Mouse (Mus musculus) intestine, embryonic 16.5 days (tissue): Measurements from ENCODE around the gene Tlx2. TPM values are rescaled to one million over a fixed set of nuclear protein-coding genes. Genes with fewer than 3 reads are reported as not detected.
A peak's percentile ranks its signal among the peaks of the same experiment; 100 is the strongest.

Experiments
- ATAC-seq: fragments of 200-750 bp; cut with Nextera tagmentation; 2 replicates; pipeline ENCODE4 v1.8.0; 2017; ENCODE audit warnings: moderate TSS enrichment, moderate library complexity
- H3K27ac ChIP-seq: fragments of 300-500 bp; sonication (generic); 2 replicates; pipeline ENCODE4 v1.5.1; 2014; ENCODE audit warnings: mild to moderate bottlenecking, low read length
- H3K27me3 ChIP-seq: fragments of 300-500 bp; sonication (generic); replicated peaks from 2 replicates; pipeline ENCODE4 v1.6.1; 2014; ENCODE audit warnings: low read length, control low read depth, mixed read lengths; ENCODE audit not compliant: control insufficient read depth, insufficient read depth
- H3K36me3 ChIP-seq: fragments of 300-500 bp; sonication (generic); 2 replicates; pipeline ENCODE4 v1.6.1; 2014; ENCODE audit warnings: low read length, control low read depth; ENCODE audit not compliant: control insufficient read depth, insufficient read depth
- H3K4me1 ChIP-seq: fragments of 300-500 bp; sonication (generic); 2 replicates; pipeline ENCODE4 v1.6.1; 2014; ENCODE audit warnings: low read length, control low read depth, mixed read lengths; ENCODE audit not compliant: control insufficient read depth, insufficient read depth
- H3K4me2 ChIP-seq: fragments of 300-500 bp; sonication (generic); 2 replicates; pipeline ENCODE4 v1.6.1; 2014; ENCODE audit warnings: low read depth, low read length, control low read depth
- H3K4me3 ChIP-seq: fragments of 300-500 bp; sonication (generic); 2 replicates; pipeline ENCODE4 v1.5.1; 2014; ENCODE audit warnings: mild to moderate bottlenecking, low read length
- H3K9ac ChIP-seq: fragments of 300-500 bp; sonication (generic); 2 replicates; pipeline ENCODE4 v1.6.1; 2014; ENCODE audit warnings: low read depth, low read length
- H3K9me3 ChIP-seq: fragments of 300-500 bp; sonication (generic); 2 replicates; pipeline ENCODE4 v1.6.1; 2016; ENCODE audit warnings: low read length, control low read depth; ENCODE audit not compliant: control insufficient read depth
- WGBS: fragments of 180-500 bp; shearing (Covaris S2); extraction: QIAGEN DNeasy Blood & Tissue Kit; methylation state at CpG from one replicate; pipeline ENCODE4 v1.1.7; 2014; 5-methylcytosine and 5-hydroxymethylcytosine counted together
- polyA plus RNA-seq: library from polyadenylated mRNA; unstranded; fragments of >200 nt; fragmentation: Nextera tagmentation; extraction: Ambion mirVana; gene quantifications from 2 replicates; pipeline ENCODE4 v1.2.1, GENCODE M21; 2015

Tlx2 gene
- polyA plus RNA-seq, 1 experiment from 2014 or later: 9.3 TPM

DNA sequence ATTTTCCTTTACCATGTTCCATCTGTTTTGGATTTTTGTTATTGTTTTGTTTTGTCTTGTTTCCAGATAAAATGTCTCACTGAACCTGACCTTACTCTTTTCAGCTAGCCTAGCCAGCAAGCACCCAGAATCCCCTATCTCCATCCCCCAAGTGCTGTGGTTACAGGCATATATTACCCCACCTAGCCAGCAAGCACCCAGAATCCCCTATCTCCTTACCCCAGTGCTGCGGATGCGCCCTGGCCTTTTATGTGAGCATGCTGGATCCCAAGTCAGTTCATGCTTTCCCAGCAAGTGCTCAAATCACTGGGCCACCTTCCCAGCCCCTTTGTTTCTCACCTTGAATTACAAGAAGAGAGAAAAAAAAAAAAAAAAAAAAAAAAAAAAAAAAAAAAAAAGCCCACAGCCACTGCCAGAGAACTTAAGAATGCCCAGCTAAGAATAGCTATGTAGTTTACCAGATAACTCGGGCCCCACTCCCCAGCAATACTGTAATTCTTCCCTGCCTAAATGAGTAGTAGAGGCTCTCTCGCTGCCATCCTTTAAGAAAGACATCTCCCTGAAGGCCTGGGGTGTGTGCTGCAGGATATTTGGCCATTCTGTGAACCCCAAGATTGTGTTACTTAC lies 41.5 kb upstream of the Tlx2 start:
- ATAC-seq: no peak
- 93% methylated on average over 4 of the region's 4 CpGs for WGBS
- H3K9ac ChIP-seq: no peak overlapping the region

DNA sequence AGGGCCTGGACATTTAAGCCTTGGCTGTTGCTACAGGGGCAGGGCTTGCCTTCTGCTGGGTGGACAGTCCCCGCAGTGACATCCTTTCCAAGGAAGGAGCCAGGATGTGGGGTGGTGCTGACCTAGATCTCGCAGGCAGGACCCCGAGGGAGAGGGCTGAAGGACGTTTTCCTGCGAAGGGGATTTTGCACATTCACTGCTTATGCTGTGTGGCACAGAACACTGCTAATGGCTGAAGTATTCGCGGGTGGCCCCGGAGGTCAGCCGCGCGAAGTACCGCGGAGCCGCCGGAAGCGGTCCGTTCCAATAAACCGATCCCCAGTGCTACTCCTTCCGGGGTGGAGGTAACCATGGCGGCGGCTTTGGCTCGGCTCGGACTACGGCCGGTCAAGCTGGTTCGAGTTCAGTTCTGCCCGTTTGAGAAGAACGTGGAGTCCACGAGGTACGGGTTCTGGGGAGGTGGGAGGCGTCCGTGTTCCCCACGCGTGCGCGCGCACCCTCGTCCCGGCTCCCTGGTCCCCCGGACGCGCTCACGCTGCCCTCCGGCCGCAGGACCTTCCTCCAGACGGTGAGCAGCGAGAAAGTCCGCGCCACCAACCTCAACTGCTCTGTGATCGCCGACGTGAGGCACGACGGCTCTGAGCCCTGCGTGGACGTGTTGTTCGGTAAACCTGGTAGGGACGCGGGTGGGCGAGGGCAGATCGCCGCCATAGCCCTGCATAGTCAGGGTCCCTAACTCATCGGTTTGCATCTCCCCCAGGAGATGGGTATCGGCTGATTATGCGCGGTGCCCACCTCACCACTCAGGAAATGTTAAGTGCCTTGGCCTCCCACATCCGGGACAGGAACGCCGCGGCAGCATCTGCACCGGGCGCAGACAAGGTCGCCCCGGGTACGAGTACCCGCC lies 38.9 kb upstream of the Tlx2 start, which contains the start of gene Mrpl53:
Mrpl53 (plus strand) TSS at position 279 of the 907 bp plus-strand sequence.
- ATAC-seq: peak; percentile 90
- H3K9me3 ChIP-seq: no peaks in the 10 kb centered on the region
- H3K4me3 ChIP-seq: peak within 1 kb of the TSS; percentile 95
- WGBS: under 1% methylated on average over 76 of the region's 76 CpGs
- H3K9ac ChIP-seq: peak within 1 kb of the TSS; percentile 97
- H3K4me1 ChIP-seq: peaks cover 16% of the 10 kb centered on the region
- H3K4me2 ChIP-seq: peak within 1 kb of the TSS; percentile 78
- peak within 1 kb of the TSS; percentile 85 for H3K27ac ChIP-seq
- no peaks in the 10 kb centered on the region for H3K27me3 ChIP-seq
- no peaks in the 10 kb centered on the region for H3K36me3 ChIP-seq

More for the DNA sequence above, 41.5 kb upstream of the Tlx2 start:
- Histone ChIP-seq H3K4me2 (no peak overlapping the region), H3K27ac (no peak overlapping the region), H3K4me3 (no peak overlapping the region), H3K9me3 (no peaks in the 10 kb centered on the region), H3K36me3 (no peaks in the 10 kb centered on the region), H3K4me1 (peaks cover 29% of the 10 kb centered on the region), H3K27me3 (no peaks in the 10 kb centered on the region)

DNA sequence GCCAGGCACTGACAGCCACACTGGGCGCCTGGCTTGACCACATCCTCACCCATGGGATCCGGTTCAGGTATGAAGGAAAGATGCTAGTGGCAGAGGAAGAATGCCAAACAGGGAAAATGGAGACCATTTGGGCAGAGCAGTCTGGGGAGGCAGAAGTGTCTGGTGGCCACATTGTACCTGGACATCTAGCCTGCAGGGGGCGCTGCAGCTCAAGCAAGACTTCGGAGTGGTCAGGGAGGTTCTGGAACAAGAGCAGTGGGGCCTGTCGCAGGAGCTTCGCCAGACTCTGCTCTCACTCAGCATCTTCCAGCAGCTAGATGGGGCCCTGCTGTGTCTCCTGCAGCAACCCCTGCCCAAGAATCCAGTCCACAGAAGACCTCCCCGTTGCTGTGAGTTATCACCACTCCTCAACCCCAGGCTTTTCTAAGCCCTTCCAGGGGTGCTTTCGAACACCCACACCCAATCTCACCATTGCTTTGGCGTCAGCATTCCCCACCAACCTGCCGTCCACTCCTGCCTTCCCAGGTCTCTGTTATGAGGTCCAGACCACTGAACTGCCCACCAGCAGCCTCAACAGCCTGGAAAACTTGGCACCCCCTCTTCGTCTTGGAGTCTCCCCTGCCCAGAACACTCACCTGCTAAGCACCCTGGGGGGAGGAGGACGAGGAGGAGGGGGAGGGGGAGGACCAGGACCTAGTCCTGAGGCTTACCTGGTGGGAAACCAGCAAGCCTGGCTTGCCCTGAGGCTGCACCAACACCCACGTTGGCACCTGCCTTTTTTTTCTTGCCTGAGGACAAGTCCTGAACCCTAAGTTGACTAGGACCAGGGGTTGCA lies 37.7 kb upstream of the Tlx2 start:
- H3K4me2 ChIP-seq: peak overlapping the region; percentile 78
- peak; percentile 7; the same call in 1 of the 2 replicates for ATAC-seq
- no peaks in the 10 kb centered on the region for H3K9me3 ChIP-seq
- H3K27ac ChIP-seq: no peak overlapping the region
- 38% methylated on average over 13 of the region's 13 CpGs for WGBS
- no peaks in the 10 kb centered on the region for H3K27me3 ChIP-seq
- 0 out of 2 replicates have a peak overlapping the region, but pooled peaks have one; percentile 97 for H3K9ac ChIP-seq
- no peaks in the 10 kb centered on the region for H3K36me3 ChIP-seq
- peaks cover 25% of the 10 kb centered on the region for H3K4me1 ChIP-seq
- H3K4me3 ChIP-seq: peak overlapping the region; percentile 95

GRCm38 (mm10) chr6:83104158-83104557 lies 34.1 kb upstream of the Tlx2 start:
- H3K4me1 ChIP-seq: peaks cover 27% of the 10 kb centered on the region
- no peak overlapping the region for H3K27ac ChIP-seq
- H3K9ac ChIP-seq: no peak overlapping the region
- 74% methylated on average over 4 of the region's 4 CpGs for WGBS
- no peaks in the 10 kb centered on the region for H3K9me3 ChIP-seq
- H3K4me2 ChIP-seq: no peak overlapping the region
- H3K36me3 ChIP-seq: no peaks in the 10 kb centered on the region
- H3K27me3 ChIP-seq: no peaks in the 10 kb centered on the region
- ATAC-seq: no peak
- no peak overlapping the region for H3K4me3 ChIP-seq

- Histone ChIP-seq H3K4me2 (peak overlapping the region; percentile 97), H3K36me3 (no peaks in the 10 kb centered on the region), H3K9me3 (no peaks in the 10 kb centered on the region), H3K9ac (peak overlapping the region; percentile 88), H3K27me3 (no peaks in the 10 kb centered on the region), H3K4me1 (peaks cover 25% of the 10 kb centered on the region), H3K27ac (0 out of 2 replicates have a peak overlapping the region, but pooled peaks have one; percentile 28), H3K4me3 (peak overlapping the region; percentile 80; the same call in 1 of the 2 replicates)
- WGBS: 53% methylated on average over 11 of the region's 11 CpGs
- ATAC-seq: 0 out of 2 replicates have a peak, but pooled peaks have one; percentile 24
Measured at GRCm38 (mm10) chr6:83103130-83103650, 33.1 kb upstream of the Tlx2 start.

DNA sequence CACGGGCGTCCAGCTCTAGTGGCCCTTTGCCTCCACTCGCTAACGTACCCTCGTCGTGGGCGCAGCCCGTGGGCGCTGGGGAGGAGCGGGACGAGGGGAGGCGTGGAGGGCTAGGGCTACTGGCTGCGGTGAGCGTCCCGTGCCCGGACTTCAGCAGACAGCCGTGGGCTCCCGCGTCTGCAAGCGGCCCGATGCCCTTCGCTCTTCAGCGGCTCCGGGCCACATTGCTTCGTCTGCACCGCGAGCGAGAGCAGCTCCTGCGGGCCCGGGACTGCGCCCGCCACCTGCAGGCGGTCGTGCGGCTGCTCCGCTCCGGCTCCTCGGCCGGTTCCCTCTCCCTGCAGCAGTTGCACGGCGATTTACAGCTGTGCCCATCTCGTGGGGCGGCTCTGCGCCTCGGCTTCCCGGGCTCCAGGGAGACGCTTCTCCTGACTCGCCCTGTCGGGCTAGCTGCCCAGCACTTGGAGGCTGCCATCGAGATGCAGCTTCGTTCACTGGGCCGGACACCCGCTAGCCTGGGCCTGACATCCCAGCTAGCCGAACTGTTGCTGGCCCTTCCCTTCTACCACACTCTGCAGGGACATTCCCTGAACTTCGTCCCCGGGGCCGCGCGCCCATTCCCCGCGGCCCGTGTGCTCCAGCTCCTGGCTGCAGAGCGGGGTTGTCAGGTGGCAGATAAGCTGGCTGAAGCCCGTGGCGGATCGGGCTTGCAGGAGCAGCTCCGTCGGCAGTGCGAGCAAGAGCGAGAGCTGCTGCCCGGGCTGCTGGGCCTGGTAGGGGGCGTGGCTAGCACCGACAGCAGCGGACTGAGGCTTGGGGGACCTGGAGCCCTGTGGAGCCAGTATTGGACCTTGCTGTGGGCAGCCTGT lies 31.8 kb upstream of the Tlx2 start:
- Histone ChIP-seq H3K27me3 (no peaks in the 10 kb centered on the region), H3K9me3 (no peaks in the 10 kb centered on the region), H3K4me2 (peak overlapping the region; percentile 97), H3K36me3 (no peaks in the 10 kb centered on the region), H3K9ac (peak overlapping the region; percentile 88), H3K4me1 (peaks cover 18% of the 10 kb centered on the region), H3K4me3 (peak overlapping the region; percentile 80), H3K27ac (peak overlapping the region; percentile 90)
- peak; percentile 86 for ATAC-seq
- WGBS: 0% methylated on average over 73 of the region's 74 CpGs

DNA sequence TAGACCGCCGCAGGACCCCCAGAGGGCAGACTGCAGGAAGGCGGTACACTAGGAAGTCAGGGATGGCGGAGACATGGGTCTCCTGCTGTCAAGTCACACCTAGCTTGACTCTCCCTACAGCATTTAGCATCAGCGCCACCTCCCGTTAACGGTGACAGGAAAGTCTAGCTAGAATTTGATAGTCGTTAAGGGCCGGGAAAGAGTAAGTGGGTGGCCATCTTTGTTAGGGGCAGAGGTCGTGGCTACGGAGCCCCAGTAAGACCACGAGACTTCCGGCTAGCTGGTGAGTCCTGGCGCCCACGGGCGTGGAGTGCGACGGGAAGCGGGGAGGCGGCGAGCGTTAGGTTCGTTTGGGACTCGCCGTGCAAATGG lies 31.2 kb upstream of the Tlx2 start, which contains the start of the genes Ccdc142 and Gm42688:
Ccdc142 (plus strand) TSS at position 286 of the 372 bp plus-strand sequence.
Gm42688 (plus strand) TSS at position 302 of the 372 bp plus-strand sequence.
- peak; percentile 89 for ATAC-seq
- peak within 1 kb of the TSS; percentile 80 for H3K4me3 ChIP-seq
- no peaks in the 10 kb centered on the region for H3K9me3 ChIP-seq
- no peaks in the 10 kb centered on the region for H3K27me3 ChIP-seq
- WGBS: under 1% methylated on average over 25 of the region's 25 CpGs
- no peaks in the 10 kb centered on the region for H3K36me3 ChIP-seq
- peak within 1 kb of the TSS; percentile 90 for H3K27ac ChIP-seq
- peak within 1 kb of the TSS; percentile 97 for H3K4me2 ChIP-seq
- H3K9ac ChIP-seq: peak within 1 kb of the TSS; percentile 88
- H3K4me1 ChIP-seq: peaks cover 18% of the 10 kb centered on the region

DNA sequence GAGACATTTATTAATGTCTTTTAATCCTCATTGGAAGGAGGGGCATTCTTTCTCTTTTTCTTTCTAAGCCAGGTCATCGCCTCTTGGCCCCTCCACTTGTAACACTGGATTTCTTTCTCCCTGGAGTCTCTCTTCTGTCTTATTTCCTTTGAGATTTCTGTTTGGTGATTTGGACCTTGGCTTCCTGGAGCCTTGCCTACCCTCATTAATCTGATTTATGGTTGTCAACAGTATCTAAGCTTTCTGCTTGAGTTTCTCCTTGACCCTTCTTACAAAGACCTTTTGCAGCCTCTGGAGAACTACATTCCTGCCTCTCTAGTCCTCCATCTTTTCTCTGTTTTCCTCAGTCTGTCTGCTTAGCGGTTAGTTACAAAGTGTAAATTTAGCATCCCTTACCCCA lies 28.3 kb upstream of the Tlx2 start:
- no peak overlapping the region for H3K4me2 ChIP-seq
- H3K36me3 ChIP-seq: no peaks in the 10 kb centered on the region
- no peak for ATAC-seq
- H3K9me3 ChIP-seq: no peaks in the 10 kb centered on the region
- no peak overlapping the region for H3K4me3 ChIP-seq
- peaks cover 16% of the 10 kb centered on the region for H3K4me1 ChIP-seq
- no peak overlapping the region for H3K27ac ChIP-seq
- no peak overlapping the region for H3K9ac ChIP-seq
- H3K27me3 ChIP-seq: no peaks in the 10 kb centered on the region
- 54% methylated on average over 2 of the region's 2 CpGs for WGBS
